Mouse (Mus musculus): ENCODE results near the gene Pnpla5.

The Pnpla5 gene

DNA sequence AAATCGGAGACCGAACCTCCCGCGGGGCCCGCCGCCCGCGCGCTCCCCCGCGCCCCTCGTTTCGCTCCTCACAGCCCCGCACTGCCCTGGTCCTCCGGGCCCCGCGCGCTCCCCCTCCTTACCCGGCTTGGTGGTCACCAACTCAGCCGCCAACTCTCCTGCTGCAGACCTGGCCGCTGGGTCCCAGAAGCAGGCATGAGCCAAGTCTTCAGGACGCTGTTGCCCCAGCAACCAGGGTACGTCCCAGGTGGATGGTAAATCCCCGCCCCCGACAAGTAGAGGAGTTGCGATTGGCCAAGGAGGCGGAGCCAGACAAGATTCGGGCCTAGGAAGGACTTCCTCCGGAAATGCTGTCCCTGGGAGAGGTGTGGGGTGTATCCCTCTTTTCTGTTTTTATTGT is 57.8 kb downstream of the Pnpla5 start, which contains the start of gene Efcab6:
Gene Efcab6, minus strand, starts transcription at position 240 of the 400 bp plus-strand sequence.
- no peak for DNase-seq

Data from thymus, adult 18-20 months (tissue).